Comparison of ENCODE assay signal across 23 mouse cellular contexts in the genomic region with DNA sequence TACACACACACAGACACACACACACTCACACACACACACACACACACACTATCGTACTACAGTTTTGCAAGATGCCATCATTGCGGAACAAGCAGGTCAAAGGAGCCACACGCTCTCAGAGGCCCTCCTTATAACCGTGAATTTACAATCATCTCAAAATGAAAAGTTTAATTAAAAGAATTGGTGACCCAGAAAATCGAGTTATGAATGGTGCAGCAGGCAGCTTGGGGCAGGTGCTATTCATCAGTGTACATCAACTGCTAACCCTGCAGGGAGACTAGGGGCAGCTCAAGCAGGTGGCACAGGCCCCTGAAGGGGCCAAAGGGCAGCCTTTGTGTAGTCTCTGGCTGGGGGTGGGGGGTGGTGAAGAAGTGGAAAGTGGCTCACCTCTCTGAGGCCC. TPM values are rescaled to one million over a fixed set of nuclear protein-coding genes. Genes with fewer than 3 reads are reported as not detected.
DNase-seq lines count a peak whose midpoint lies in the region; ATAC-seq lines count a peak whose summit lies in the region.
"Had no signal": no experiment of that assay in that cellular context is flagged by ENCODE, and none has a peak within 500 bp of the region (broad histone marks: within the 10 kb centered on the region; RNA-seq: fewer than 3 reads in every experiment).

No protein-coding gene starts in this region.

- ATAC-seq in forebrain, embryonic 14.5 days = no peak
- ATAC-seq in midbrain, embryonic 15.5 days (replicated peaks) = no peak
- no peak for ATAC-seq in embryonic facial prominence, embryonic 14.5 days (ENCODE audit: low read depth)
- ATAC-seq: activated CD4-positive, CD25-positive, alpha-beta regulatory T cell, adult 4 months; forebrain, embryonic 16.5 days; hindbrain, embryonic 16.5 days; inflammation-experienced regulatory T-cells, adult 6 months; intestine, postnatal 0 days; Patski had no signal

- H3K9ac ChIP-seq in forebrain, embryonic 14.5 days (ENCODE audit: low read length) = no peak overlapping the region
- H3K9ac ChIP-seq in midbrain, embryonic 15.5 days = no peak overlapping the region
- H3K9ac ChIP-seq in embryonic facial prominence, embryonic 14.5 days (ENCODE audit: low read depth, low read length) = no peak overlapping the region

- H3K9me3 ChIP-seq in forebrain, embryonic 10.5 days = peaks cover 4% of the 10 kb centered on the region; the same call in 1 of the 2 replicates
- no peaks in the 10 kb centered on the region for H3K9me3 ChIP-seq in forebrain, embryonic 14.5 days (replicated peaks; ENCODE audit: control insufficient read depth, low read length)
- 0 out of 2 replicates have a peak, but pooled peaks cover 3% of the 10 kb centered on the region for H3K9me3 ChIP-seq in midbrain, embryonic 10.5 days (replicated peaks)
- H3K9me3 ChIP-seq in midbrain, embryonic 15.5 days = no peaks in the 10 kb centered on the region
- H3K9me3 ChIP-seq in embryonic facial prominence, embryonic 14.5 days (ENCODE audit: control insufficient read depth, low read length) = no peaks in the 10 kb centered on the region
- H3K9me3 ChIP-seq: heart, embryonic 10.5 days had no signal

- DNase-seq in forebrain, embryonic 10.5 days (ENCODE audit: extremely low spot score, low spot score) = peak; percentile 33
- no peak for DNase-seq in forebrain, embryonic 14.5 days (ENCODE audit: low spot score)
- peak; percentile 15 for DNase-seq in midbrain, embryonic 10.5 days (ENCODE audit: low spot score)
- DNase-seq in embryonic facial prominence, embryonic 14.5 days (ENCODE audit: low spot score) = peak; percentile 1
- no peak for DNase-seq in Muller cell, postnatal 12 days (ENCODE audit: inconsistent ontology term)
- DNase-seq in kidney, postnatal 10 days = no peak
- no peak for DNase-seq in left cerebral cortex, adult 11 months (ENCODE audit: low spot score)
- DNase-seq: adrenal gland, postnatal 14 days; cerebellum, adult 18-20 months; cerebellum, adult 9-11 months; cerebellum, postnatal 36 days; gastrocnemius, postnatal 10 days; heart, adult 18-20 months; heart, postnatal 10 days; heart, postnatal 4 days had no signal

- no peak overlapping the region for H3K4me3 ChIP-seq in forebrain, embryonic 10.5 days
- no peak overlapping the region for H3K4me3 ChIP-seq in forebrain, embryonic 14.5 days (ENCODE audit: low read depth, low read length)
- no peak overlapping the region for H3K4me3 ChIP-seq in midbrain, embryonic 10.5 days
- no peak overlapping the region for H3K4me3 ChIP-seq in midbrain, embryonic 15.5 days
- H3K4me3 ChIP-seq in embryonic facial prominence, embryonic 14.5 days (ENCODE audit: low read depth, low read length) = no peak overlapping the region
- H3K4me3 ChIP-seq: heart, embryonic 10.5 days had no signal

- H3K27ac ChIP-seq in forebrain, embryonic 10.5 days = 0 out of 2 replicates have a peak overlapping the region, but pooled peaks have one; percentile 26
- no peak overlapping the region for H3K27ac ChIP-seq in forebrain, embryonic 14.5 days (ENCODE audit: low read depth, low read length)
- H3K27ac ChIP-seq in midbrain, embryonic 10.5 days (replicated peaks) = no peak overlapping the region
- no peak overlapping the region for H3K27ac ChIP-seq in midbrain, embryonic 15.5 days
- no peak overlapping the region for H3K27ac ChIP-seq in embryonic facial prominence, embryonic 14.5 days (replicated peaks; ENCODE audit: low read depth, low read length)
- H3K27ac ChIP-seq: heart, embryonic 10.5 days had no signal

- no peaks in the 10 kb centered on the region for H3K27me3 ChIP-seq in forebrain, embryonic 10.5 days (ENCODE audit: poor library complexity, severe bottlenecking)
- no peaks in the 10 kb centered on the region for H3K27me3 ChIP-seq in forebrain, embryonic 14.5 days (replicated peaks; ENCODE audit: control insufficient read depth, insufficient read depth, low read length)
- no peaks in the 10 kb centered on the region for H3K27me3 ChIP-seq in midbrain, embryonic 10.5 days (ENCODE audit: low read depth, poor library complexity, severe bottlenecking)
- H3K27me3 ChIP-seq in midbrain, embryonic 15.5 days (replicated peaks) = no peaks in the 10 kb centered on the region
- no peaks in the 10 kb centered on the region for H3K27me3 ChIP-seq in embryonic facial prominence, embryonic 14.5 days (replicated peaks; ENCODE audit: control insufficient read depth, insufficient read depth, low read length)

- no peak overlapping the region for H3K4me2 ChIP-seq in forebrain, embryonic 14.5 days (ENCODE audit: low read length)
- no peak overlapping the region for H3K4me2 ChIP-seq in midbrain, embryonic 15.5 days
- no peak overlapping the region for H3K4me2 ChIP-seq in embryonic facial prominence, embryonic 14.5 days (ENCODE audit: low read depth, low read length)

- 33% methylated on average over 5 of the region's 5 CpGs for WGBS in forebrain, embryonic 10.5 days
- 15% methylated on average over 5 of the region's 5 CpGs for WGBS in forebrain, embryonic 14.5 days
- 61% methylated on average over 5 of the region's 5 CpGs for WGBS in midbrain, embryonic 10.5 days
- WGBS in midbrain, embryonic 15.5 days = 50% methylated on average over 5 of the region's 5 CpGs
- WGBS in embryonic facial prominence, embryonic 14.5 days = 57% methylated on average over 5 of the region's 5 CpGs

- peaks cover 19% of the 10 kb centered on the region for H3K4me1 ChIP-seq in forebrain, embryonic 10.5 days
- no peaks in the 10 kb centered on the region for H3K4me1 ChIP-seq in forebrain, embryonic 14.5 days (ENCODE audit: control insufficient read depth, insufficient read depth, low read length)
- peaks cover 7% of the 10 kb centered on the region for H3K4me1 ChIP-seq in midbrain, embryonic 10.5 days
- no peaks in the 10 kb centered on the region for H3K4me1 ChIP-seq in midbrain, embryonic 15.5 days
- peaks cover 6% of the 10 kb centered on the region; the same call in 1 of the 2 replicates for H3K4me1 ChIP-seq in embryonic facial prominence, embryonic 14.5 days (ENCODE audit: control insufficient read depth, insufficient read depth, low read length)
- H3K4me1 ChIP-seq: heart, embryonic 10.5 days had no signal

- H3K36me3 ChIP-seq in forebrain, embryonic 10.5 days (replicated peaks) = no peaks in the 10 kb centered on the region
- H3K36me3 ChIP-seq in forebrain, embryonic 14.5 days (ENCODE audit: control insufficient read depth, insufficient read depth, low read length) = no peaks in the 10 kb centered on the region
- H3K36me3 ChIP-seq in midbrain, embryonic 10.5 days = no peaks in the 10 kb centered on the region
- H3K36me3 ChIP-seq in midbrain, embryonic 15.5 days (replicated peaks) = no peaks in the 10 kb centered on the region
- no peaks in the 10 kb centered on the region for H3K36me3 ChIP-seq in embryonic facial prominence, embryonic 14.5 days (ENCODE audit: control insufficient read depth, insufficient read depth, low read length)
- H3K36me3 ChIP-seq: heart, embryonic 10.5 days had no signal

RNA-seq across cellular contexts. Expression of gene Baiap2l1, which starts 42.9 kb away (rescaled TPM):
- 5.3 and 5.7 TPM in 2 replicates for polyA plus RNA-seq in forebrain, embryonic 10.5 days (2016; fragmentation: Nextera tagmentation; extraction: Ambion mirVana)
- 0.81 and 1.1 TPM in 2 replicates for polyA plus RNA-seq in forebrain, embryonic 14.5 days (2014; fragmentation: Nextera tagmentation; extraction: Ambion mirVana)
- polyA plus RNA-seq in midbrain, embryonic 10.5 days (2016; fragmentation: Nextera tagmentation; extraction: Ambion mirVana) = 2.8 and 3.9 TPM in 2 replicates
- 1.1 and 1.3 TPM in 2 replicates for polyA plus RNA-seq in midbrain, embryonic 15.5 days (2015; fragmentation: Nextera tagmentation; extraction: Ambion mirVana)
- 10.6 and 10.8 TPM in 2 replicates for polyA plus RNA-seq in embryonic facial prominence, embryonic 14.5 days (2014; fragmentation: Nextera tagmentation; extraction: Ambion mirVana)

Comparison
In these comparisons a context has a peak if more than half of its experiments do, and no peak if none do; other contexts are left out.
1. DNase-seq: peak in forebrain, embryonic 10.5 days (single experiment), midbrain, embryonic 10.5 days (single experiment) and embryonic facial prominence, embryonic 14.5 days (single experiment); none in forebrain, embryonic 14.5 days (single experiment), Muller cell, postnatal 12 days (single experiment), kidney, postnatal 10 days (single experiment) and left cerebral cortex, adult 11 months (single experiment).